Mouse (Mus musculus) limb, embryonic 10.5 days (tissue): ENCODE results near the gene 1700017B05Rik. TPM values are rescaled to one million over a fixed set of nuclear protein-coding genes. Genes with fewer than 3 reads are reported as not detected.
"Not testable (repeated sequence)": the region's sequence is repeated elsewhere in the genome, so short reads cannot be mapped to it uniquely, and the experiment has no call there.

Experiments
- DNase-seq: peaks from one replicate; pipeline ENCODE4 v3.0.0-alpha.2; 2017; ENCODE audit warnings: low spot score
- H3K27ac ChIP-seq: fragments of 300-500 bp; sonication (generic); 2 replicates; pipeline ENCODE4 v1.5.1; 2016; ENCODE audit warnings: mild to moderate bottlenecking
- H3K27me3 ChIP-seq: fragments of 300-500 bp; sonication (generic); 2 replicates; pipeline ENCODE4 v1.6.1; 2016; ENCODE audit warnings: low read depth, mild to moderate bottlenecking; ENCODE audit not compliant: poor library complexity, severe bottlenecking
- H3K36me3 ChIP-seq: fragments of 300-500 bp; sonication (generic); 2 replicates; pipeline ENCODE4 v1.6.1; 2016; ENCODE audit warnings: mild to moderate bottlenecking, moderate library complexity
- H3K4me1 ChIP-seq: fragments of 300-500 bp; sonication (generic); 2 replicates; pipeline ENCODE4 v1.6.1; 2016
- H3K4me3 ChIP-seq: fragments of 300-500 bp; sonication (generic); 2 replicates; pipeline ENCODE4 v1.5.1; 2016; ENCODE audit warnings: mild to moderate bottlenecking, moderate library complexity
- H3K9me3 ChIP-seq: fragments of 300-500 bp; sonication (generic); replicated peaks from 2 replicates; pipeline ENCODE4 v1.6.1; 2016; ENCODE audit warnings: mild to moderate bottlenecking
- WGBS: fragments of 180-500 bp; shearing (Covaris S2); methylation state at CpG from one replicate; pipeline ENCODE4 v1.1.7; 2016; 5-methylcytosine and 5-hydroxymethylcytosine counted together
- polyA plus RNA-seq: library from polyadenylated mRNA; unstranded; fragments of >200 nt; fragmentation: Nextera tagmentation; extraction: Ambion mirVana; gene quantifications from 2 replicates; pipeline ENCODE4 v1.2.1, GENCODE M21; 2016

Gene 1700017B05Rik
- polyA plus RNA-seq, 1 experiment from 2014 or later = 17.7 TPM

DNA sequence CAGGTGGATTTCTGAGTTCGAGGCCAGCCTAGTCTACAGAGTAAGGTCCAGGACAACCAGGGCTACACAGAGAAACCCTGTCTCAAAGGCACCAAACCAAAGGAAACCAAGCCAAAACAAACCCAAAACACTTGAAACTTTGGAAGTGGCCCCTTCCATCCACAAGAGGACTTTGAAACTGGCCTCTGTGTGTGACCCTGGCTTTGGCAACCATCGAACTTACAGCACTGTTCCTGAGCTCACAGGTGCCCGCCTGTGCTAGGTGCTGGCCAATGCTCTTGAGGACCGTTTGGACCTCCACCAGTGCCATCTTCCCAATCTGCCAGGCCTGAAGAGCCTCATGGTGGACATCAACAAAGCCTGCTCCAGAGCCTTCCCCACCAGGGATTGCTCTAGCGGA is 43.6 kb downstream of the 1700017B05Rik start:
- Histone ChIP-seq H3K27ac (no peak overlapping the region), H3K4me1 (no peaks in the 10 kb centered on the region), H3K4me3 (no peak overlapping the region), H3K9me3 (no peaks in the 10 kb centered on the region), H3K36me3 (no peaks in the 10 kb centered on the region), H3K27me3 (no peaks in the 10 kb centered on the region)
- no peak for DNase-seq
- 85% methylated on average over 5 of the region's 5 CpGs for WGBS

DNA sequence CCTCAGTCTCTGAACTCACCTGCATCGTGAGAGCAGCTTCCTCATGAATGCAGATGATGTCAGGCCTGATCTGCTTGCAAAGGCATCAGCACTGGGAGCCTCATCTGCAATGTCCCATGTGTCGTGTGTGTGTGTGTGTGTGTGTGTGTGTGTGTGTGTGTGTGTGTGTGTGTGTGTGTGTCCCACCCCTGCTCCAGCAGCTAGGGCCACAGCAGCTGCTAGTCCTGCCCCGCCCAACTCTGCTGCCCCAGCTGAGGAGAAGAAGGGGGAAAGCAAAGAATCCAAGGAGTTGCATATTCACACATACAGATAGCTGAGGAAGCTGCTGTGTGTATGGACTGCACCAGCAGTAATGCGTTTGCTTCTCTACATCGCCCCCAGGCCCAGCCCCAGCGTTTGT is 45.2 kb downstream of the 1700017B05Rik start:
- WGBS = 83% methylated on average over 6 of the region's 6 CpGs
- DNase-seq = peak; percentile 26

DNA sequence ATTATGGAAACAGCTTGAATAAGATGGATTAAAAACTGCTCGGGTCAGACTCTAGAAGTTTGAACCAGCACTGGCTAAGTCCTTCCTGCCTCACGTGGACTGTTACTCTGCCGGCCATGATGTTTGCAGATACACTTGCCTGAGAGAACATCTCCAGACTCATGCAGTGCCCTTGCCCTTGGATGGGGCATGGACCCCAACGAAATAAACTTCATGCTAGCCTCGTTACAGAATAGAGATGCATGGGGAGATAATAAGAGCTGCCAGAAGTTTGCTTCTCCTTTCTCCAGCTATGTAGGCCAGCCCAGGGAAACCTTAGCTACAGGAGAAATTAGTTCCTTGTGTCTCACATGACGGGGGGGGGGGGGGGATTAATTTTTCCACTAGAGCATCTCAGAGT is 47.9 kb downstream of the 1700017B05Rik start:
- DNase-seq = no peak
- Histone ChIP-seq H3K9me3 (no peaks in the 10 kb centered on the region), H3K36me3 (no peaks in the 10 kb centered on the region), H3K27ac (no peak overlapping the region), H3K4me1 (peaks cover 13% of the 10 kb centered on the region), H3K27me3 (no peaks in the 10 kb centered on the region), H3K4me3 (no peak overlapping the region)
- 86% methylated on average over 6 of the region's 6 CpGs for WGBS

More for the DNA sequence above, 45.2 kb downstream of the 1700017B05Rik start:
- H3K9me3 ChIP-seq = no peaks in the 10 kb centered on the region
- no peaks in the 10 kb centered on the region for H3K27me3 ChIP-seq
- H3K36me3 ChIP-seq = no peaks in the 10 kb centered on the region
- no peak overlapping the region for H3K27ac ChIP-seq
- peaks cover 10% of the 10 kb centered on the region for H3K4me1 ChIP-seq
- H3K4me3 ChIP-seq = no peak overlapping the region

DNA sequence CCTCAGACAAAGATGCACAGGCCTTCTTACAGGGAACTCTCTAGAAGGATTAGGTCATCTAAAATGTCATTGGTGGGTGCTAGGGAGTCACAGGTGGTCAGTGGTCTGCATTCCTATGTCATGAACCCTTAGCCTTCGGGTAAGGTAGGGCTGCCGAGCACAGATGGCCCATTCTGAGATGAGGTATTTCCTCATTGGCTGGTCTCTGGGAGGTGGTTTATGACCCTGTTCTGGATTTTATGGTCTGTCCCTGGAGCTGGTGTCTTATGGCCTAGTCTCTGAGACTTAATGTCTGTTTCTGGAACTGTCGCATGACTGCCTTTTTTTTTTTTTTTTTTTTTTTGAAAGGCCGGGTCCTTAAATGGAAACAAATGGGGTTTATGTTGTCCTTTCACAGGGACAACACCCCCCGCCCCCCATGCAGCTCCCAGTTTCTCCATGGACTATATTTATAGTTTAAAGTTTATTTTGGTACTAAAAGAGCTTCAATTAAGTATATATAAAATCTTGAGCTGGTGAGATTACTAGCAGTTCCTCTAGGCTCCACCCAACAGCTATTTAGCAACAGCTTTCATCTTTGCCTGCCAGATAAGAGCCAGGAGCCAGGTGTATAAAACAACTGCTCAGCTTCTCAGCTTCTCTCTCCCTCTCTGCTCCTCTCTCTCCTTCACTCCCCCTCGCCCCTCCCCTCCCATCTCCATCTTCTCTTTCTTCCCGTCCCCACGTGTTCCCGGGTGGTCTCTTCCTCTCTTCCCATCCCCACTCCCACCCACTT is 49.8 kb downstream of the 1700017B05Rik start:
- WGBS = 39% methylated on average over 9 of the region's 9 CpGs

DNA sequence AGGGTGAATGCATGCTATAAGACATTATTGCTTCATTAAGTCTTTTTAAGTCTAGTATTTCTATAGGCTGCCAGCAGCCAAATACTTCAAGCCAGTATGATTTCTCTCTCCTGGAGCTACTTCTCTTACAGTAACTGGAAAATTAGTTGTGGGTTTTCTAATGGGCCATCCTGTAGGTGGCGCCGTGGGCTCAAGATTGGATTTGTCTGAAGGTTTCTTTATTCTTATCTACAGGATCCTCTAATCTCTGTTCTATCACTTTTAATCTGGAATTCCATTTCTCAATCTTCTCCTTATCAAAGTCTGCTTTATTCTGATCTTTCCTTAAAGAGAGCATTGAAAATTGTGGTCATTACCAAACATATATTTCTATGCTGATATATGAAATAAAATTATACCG is 53.1 kb downstream of the 1700017B05Rik start:
- no peaks in the 10 kb centered on the region for H3K9me3 ChIP-seq
- DNase-seq = peak; percentile 45
- WGBS = 33% methylated on average over 3 of the region's 3 CpGs

More for the DNA sequence above, 49.8 kb downstream of the 1700017B05Rik start:
- H3K27ac ChIP-seq = peak overlapping the region; percentile 58; the same call in 1 of the 2 replicates
- H3K36me3 ChIP-seq = no peaks in the 10 kb centered on the region
- no peaks in the 10 kb centered on the region for H3K27me3 ChIP-seq
- H3K4me1 ChIP-seq = peaks cover 13% of the 10 kb centered on the region
- DNase-seq = no peak
- no peaks in the 10 kb centered on the region for H3K9me3 ChIP-seq
- H3K4me3 ChIP-seq = no peak overlapping the region

DNA sequence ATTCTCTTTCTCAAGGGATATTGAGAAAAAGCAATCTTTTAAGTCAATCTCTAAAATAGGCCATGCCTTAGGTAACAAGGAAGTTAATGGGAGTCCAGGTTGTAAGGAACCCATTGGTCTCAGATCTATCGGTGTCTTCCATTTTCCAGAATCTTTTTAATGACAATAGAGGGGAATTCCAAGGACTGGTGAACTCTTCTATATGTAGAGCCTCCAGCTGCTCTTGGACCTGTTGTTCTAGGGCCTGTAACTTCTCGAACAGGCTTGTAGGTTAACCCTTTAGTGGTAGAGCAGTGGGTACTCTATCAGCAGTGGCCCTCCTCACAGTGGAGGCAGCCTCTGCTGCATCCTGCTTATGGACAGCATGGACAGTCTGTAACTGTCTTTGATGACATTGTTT is 55.5 kb downstream of the 1700017B05Rik start:
- H3K4me3 ChIP-seq = no peak overlapping the region
- no peaks in the 10 kb centered on the region for H3K27me3 ChIP-seq
- no peaks in the 10 kb centered on the region for H3K9me3 ChIP-seq
- no peaks in the 10 kb centered on the region for H3K36me3 ChIP-seq
- no peak overlapping the region for H3K27ac ChIP-seq
- DNase-seq = no peak
- 85% methylated on average over 2 of the region's 2 CpGs for WGBS
- no peaks in the 10 kb centered on the region for H3K4me1 ChIP-seq

More for the DNA sequence above, 53.1 kb downstream of the 1700017B05Rik start:
- Histone ChIP-seq H3K27ac (no peak overlapping the region), H3K36me3 (no peaks in the 10 kb centered on the region), H3K4me3 (no peak overlapping the region), H3K4me1 (peaks cover 13% of the 10 kb centered on the region), H3K27me3 (no peaks in the 10 kb centered on the region)

DNA sequence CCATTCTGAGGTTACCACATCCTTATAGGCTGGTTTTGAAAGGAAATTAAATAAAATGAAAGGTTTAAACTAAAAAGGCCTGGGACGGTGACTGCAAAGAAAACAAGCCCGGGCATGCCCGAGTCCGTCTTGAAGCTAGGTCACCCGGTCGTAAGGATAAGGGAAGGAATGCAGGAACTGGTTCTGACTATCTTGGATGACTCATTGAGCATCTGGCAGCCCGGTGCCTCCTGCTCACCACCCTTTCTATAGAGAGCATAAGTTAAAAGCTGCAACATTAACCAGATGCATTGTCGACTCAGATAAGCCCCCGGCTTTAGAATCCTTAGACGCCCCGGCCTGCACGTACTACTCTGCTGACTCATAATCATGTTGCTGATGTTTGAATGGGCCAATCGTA is 58.8 kb downstream of the 1700017B05Rik start:
- not testable (repeated sequence) for DNase-seq, H3K27me3 ChIP-seq, H3K9me3 ChIP-seq, H3K36me3 ChIP-seq, H3K4me3 ChIP-seq, H3K4me1 ChIP-seq, H3K27ac ChIP-seq
- WGBS = 89% methylated on average over 13 of the region's 13 CpGs

Other genes starting within 250 kb of the 1700017B05Rik start
- gene Sin3a, start 190.6 kb downstream of the 1700017B05Rik start, polyA plus RNA-seq = 60.5 and 62.5 TPM in 2 replicates
- 62.2 and 72.1 TPM in 2 replicates for gene Man2c1, start 131.9 kb downstream of the 1700017B05Rik start, polyA plus RNA-seq
- 6.1 and 6.9 TPM in 2 replicates for gene Neil1, start 114.3 kb downstream of the 1700017B05Rik start, polyA plus RNA-seq
- 106 and 107 TPM in 2 replicates for gene Commd4, start 104.3 kb downstream of the 1700017B05Rik start, polyA plus RNA-seq
- not detected in 2 replicates for gene Trcg1, start 26.1 kb downstream of the 1700017B05Rik start, polyA plus RNA-seq
- 22.4 and 28.5 TPM in 2 replicates for gene Ppcdc, start 177.5 kb upstream of the 1700017B05Rik start, polyA plus RNA-seq
- gene Scamp5, start 205.4 kb upstream of the 1700017B05Rik start, polyA plus RNA-seq = 4.3 and 4.5 TPM in 2 replicates
- 0.55 and 1.2 TPM in 2 replicates for gene Rpp25, start 241.4 kb upstream of the 1700017B05Rik start, polyA plus RNA-seq